ENCODE assay signal across 10 mouse cellular contexts in genomic region chr15:12577715-12578114, GRCm38 (mm10).
DNase-seq lines count a peak whose midpoint lies in the region; ATAC-seq and TF ChIP-seq lines count a peak whose summit lies in the region.
"Had no signal": no experiment of that assay in that cellular context is flagged by ENCODE, and none has a peak within 500 bp of the region (broad histone marks: within the 10 kb centered on the region; RNA-seq: fewer than 3 reads in every experiment).

No protein-coding gene starts in this region.

- no peak overlapping the region for H3K9ac ChIP-seq in heart, embryonic 12.5 days
- H3K9ac ChIP-seq in MEL (ENCODE audit: control insufficient read depth, low read depth, low read length, poor library complexity, severe bottlenecking): no peak overlapping the region
- H3K9ac ChIP-seq in midbrain, embryonic 13.5 days (replicated peaks): no peak overlapping the region

- H3K27ac ChIP-seq in heart, embryonic 12.5 days (ENCODE audit: poor library complexity, severe bottlenecking): no peak overlapping the region
- H3K27ac ChIP-seq in MEL (ENCODE audit: control insufficient read depth, low read depth, low read length): no peak overlapping the region
- H3K27ac ChIP-seq in hindbrain, embryonic 10.5 days: peak overlapping the region; percentile 42; the same call in 1 of the 2 replicates
- H3K27ac ChIP-seq in midbrain, embryonic 13.5 days: 0 out of 2 replicates have a peak overlapping the region, but pooled peaks have one; percentile 2

- H3K36me3 ChIP-seq in heart, embryonic 12.5 days: no peaks in the 10 kb centered on the region
- no peaks in the 10 kb centered on the region for H3K36me3 ChIP-seq in MEL (ENCODE audit: control insufficient read depth in 1 of 2, insufficient read depth in 2 of 2, low read length in 2 of 2)
- H3K36me3 ChIP-seq in hindbrain, embryonic 10.5 days: no peaks in the 10 kb centered on the region
- no peaks in the 10 kb centered on the region for H3K36me3 ChIP-seq in midbrain, embryonic 13.5 days
- H3K36me3 ChIP-seq: G1E had no signal

- no peak for TF ChIP-seq EP300 in MEL (IDR thresholded peaks at IDR 0.05; ENCODE audit: low read depth in 1 of 2, low read length in 2 of 2)

- 0 out of 2 replicates have a peak, but pooled peaks have one; percentile 7 for ATAC-seq in heart, embryonic 12.5 days (ENCODE audit: insufficient number of reproducible peaks, low FRiP score)
- ATAC-seq in midbrain, embryonic 13.5 days: peak; percentile 68

- peaks cover 5% of the 10 kb centered on the region for H3K4me1 ChIP-seq in heart, embryonic 12.5 days (replicated peaks)
- H3K4me1 ChIP-seq in MEL (ENCODE audit: control insufficient read depth in 1 of 2, insufficient read depth in 2 of 2, low read length in 2 of 2): peaks cover 0 to 7% of the 10 kb centered on the region in 2 experiments; a peak in 3 of 4 replicates
- peaks cover 8% of the 10 kb centered on the region; the same call in 1 of the 2 replicates for H3K4me1 ChIP-seq in hindbrain, embryonic 10.5 days (replicated peaks)
- H3K4me1 ChIP-seq in midbrain, embryonic 13.5 days (replicated peaks): peaks cover 11% of the 10 kb centered on the region

- no peak for DNase-seq in heart, postnatal 4 days
- DNase-seq in MEL (ENCODE audit: low read depth, low spot score): no peak
- DNase-seq in hindbrain, embryonic 10.5 days (ENCODE audit: low spot score): no peak
- DNase-seq in urinary bladder, postnatal 14 days (ENCODE audit: low spot score): no peak
- no peak for DNase-seq in left cerebral cortex, postnatal 4 days
- DNase-seq in natural killer cell, adult 2 months (ENCODE audit: low spot score in 2 of 2): no peak

- no peak overlapping the region for H3K4me3 ChIP-seq in heart, embryonic 12.5 days
- peak overlapping the region; percentile 60 to 87; a peak in 3 of 4 replicates for H3K4me3 ChIP-seq in MEL (ENCODE audit: control insufficient read depth in 1 of 2, insufficient read depth in 1 of 2, low read depth in 2 of 2, low read length in 2 of 2)
- no peak overlapping the region for H3K4me3 ChIP-seq in hindbrain, embryonic 10.5 days
- H3K4me3 ChIP-seq in midbrain, embryonic 13.5 days (replicated peaks): no peak overlapping the region
- H3K4me3 ChIP-seq: myocyte had no signal

- no peaks in the 10 kb centered on the region for H3K27me3 ChIP-seq in heart, embryonic 12.5 days (replicated peaks)
- H3K27me3 ChIP-seq in MEL (ENCODE audit: control insufficient read depth in 1 of 2, insufficient read depth in 2 of 2, low read length in 2 of 2): peaks cover 0 to 3% of the 10 kb centered on the region in 2 experiments; a peak in 1 of 4 replicates
- H3K27me3 ChIP-seq in hindbrain, embryonic 10.5 days (ENCODE audit: insufficient read depth, poor library complexity, severe bottlenecking): no peaks in the 10 kb centered on the region
- no peaks in the 10 kb centered on the region for H3K27me3 ChIP-seq in midbrain, embryonic 13.5 days

- no peak for TF ChIP-seq POLR2A in MEL (IDR thresholded peaks at IDR 0.05; ENCODE audit: control insufficient read depth in 1 of 2, insufficient read depth in 1 of 2, low read depth in 1 of 2, low read length in 2 of 2, poor library complexity in 1 of 2)

- intact Hi-C loops in left cerebral cortex, postnatal 4 days (cut with DNase I): loop anchor here (2.0 to 10.0 kb wide), 3 partner anchors 207 to 603 kb away; no protein-coding TSS in a partner anchor

- no peaks in the 10 kb centered on the region for H3K79me2 ChIP-seq in MEL (ENCODE audit: control insufficient read depth, insufficient read depth, low read length, poor library complexity)

- no peak for TF ChIP-seq CTCF in MEL (IDR thresholded peaks at IDR 0.05 in 2 of 3, conservative IDR thresholded peaks at IDR 0.05 in 1 of 3; ENCODE audit: control insufficient read depth in 1 of 3, insufficient read depth in 1 of 3, low read depth in 2 of 3, low read length in 3 of 3, poor library complexity in 1 of 3, severe bottlenecking in 1 of 3)

- no peak overlapping the region for H3K4me2 ChIP-seq in heart, embryonic 12.5 days
- H3K4me2 ChIP-seq in midbrain, embryonic 13.5 days (replicated peaks): peak overlapping the region; percentile 42; the same call in 1 of the 2 replicates

- TF ChIP-seq RAD21 in MEL (IDR thresholded peaks at IDR 0.05; ENCODE audit: low read depth, low read length): no peak

- WGBS in heart, embryonic 12.5 days: 58% methylated on average over 6 of the region's 6 CpGs
- 66% methylated on average over 6 of the region's 6 CpGs for WGBS in hindbrain, embryonic 10.5 days
- 51% methylated on average over 6 of the region's 6 CpGs for WGBS in midbrain, embryonic 13.5 days

- H3K9me3 ChIP-seq in heart, embryonic 12.5 days (replicated peaks): no peaks in the 10 kb centered on the region
- H3K9me3 ChIP-seq in MEL (replicated peaks; ENCODE audit: insufficient read depth, low read length): no peaks in the 10 kb centered on the region
- H3K9me3 ChIP-seq in hindbrain, embryonic 10.5 days: no peaks in the 10 kb centered on the region
- no peaks in the 10 kb centered on the region for H3K9me3 ChIP-seq in midbrain, embryonic 13.5 days
- H3K9me3 ChIP-seq: G1E had no signal

TF ChIP-seq in MEL, 35 proteins besides CTCF, POLR2A, EP300 and RAD21:
- TF ChIP-seq SMC3 (IDR thresholded peaks at IDR 0.05; ENCODE audit: low read depth, low read length) (no peak), TBP (IDR thresholded peaks at IDR 0.05; ENCODE audit: low read depth, low read length) (no peak), MXI1 (IDR thresholded peaks at IDR 0.05; ENCODE audit: low read depth, low read length) (no peak), ELF1 (IDR thresholded peaks at IDR 0.05; ENCODE audit: low read depth, low read length) (no peak), KAT2A (conservative IDR thresholded peaks at IDR 0.05; ENCODE audit: low read depth, low read length) (no peak)

Comparison
In these comparisons a context has a peak if more than half of its experiments do, and no peak if none do; other contexts are left out.
1. H3K27ac ChIP-seq: peak in hindbrain, embryonic 10.5 days (single experiment) and midbrain, embryonic 13.5 days (single experiment); none in heart, embryonic 12.5 days (single experiment) and MEL (single experiment).
2. H3K4me3 ChIP-seq: peak in MEL (2 of 2); none in heart, embryonic 12.5 days (single experiment), hindbrain, embryonic 10.5 days (single experiment) and midbrain, embryonic 13.5 days (single experiment).